Mouse (Mus musculus): ENCODE results near the gene Slc44a1. TPM values are rescaled to one million over a fixed set of nuclear protein-coding genes. Genes with fewer than 3 reads are reported as not detected.
A peak's percentile ranks its signal among the peaks of the same experiment; 100 is the strongest.

Gene Slc44a1
- total RNA-seq, 2 experiments from 2014 or later: 21.5 to 21.7 TPM

- peak; percentile 77; the same call in 1 of the 2 replicates for ATAC-seq (replicated peaks; ENCODE audit: low FRiP score, low TSS enrichment, poor library complexity, severe bottlenecking)
Observed at GRCm38 (mm10) chr4:53422799-53423198, 17.4 kb upstream of the Slc44a1 start.

- no peak for ATAC-seq (replicated peaks; ENCODE audit: low FRiP score, low TSS enrichment, poor library complexity, severe bottlenecking)
Observed at GRCm38 (mm10) chr4:53427120-53427519, 13.1 kb upstream of the Slc44a1 start.

- no peak for ATAC-seq (replicated peaks; ENCODE audit: low FRiP score, low TSS enrichment, poor library complexity, severe bottlenecking)
Observed at GRCm38 (mm10) chr4:53430522-53430921, 9.7 kb upstream of the Slc44a1 start.

- peak; percentile 98 for ATAC-seq (replicated peaks; ENCODE audit: low FRiP score, low TSS enrichment, poor library complexity, severe bottlenecking)
Observed at GRCm38 (mm10) chr4:53431585-53432234, 8.5 kb upstream of the Slc44a1 start.

- no peak for ATAC-seq (replicated peaks; ENCODE audit: low FRiP score, low TSS enrichment, poor library complexity, severe bottlenecking)
Observed at GRCm38 (mm10) chr4:53437110-53437755, 3.0 kb upstream of the Slc44a1 start.

- ATAC-seq (replicated peaks; ENCODE audit: low FRiP score, low TSS enrichment, poor library complexity, severe bottlenecking): no peak
Observed at GRCm38 (mm10) chr4:53438386-53438785, 1.8 kb upstream of the Slc44a1 start.

- ATAC-seq (replicated peaks; ENCODE audit: low FRiP score, low TSS enrichment, poor library complexity, severe bottlenecking): peak; percentile 31; the same call in 1 of the 2 replicates
Observed at GRCm38 (mm10) chr4:53438836-53439480, 1.3 kb upstream of the Slc44a1 start.

GRCm38 (mm10) chr4:53439636-53440009, 590 bp upstream of the Slc44a1 start:
- no peak for ATAC-seq (replicated peaks; ENCODE audit: low FRiP score, low TSS enrichment, poor library complexity, severe bottlenecking)

GRCm38 (mm10) chr4:53440816-53441571, 781 bp downstream of the Slc44a1 start:
- ATAC-seq (replicated peaks; ENCODE audit: low FRiP score, low TSS enrichment, poor library complexity, severe bottlenecking): peak; percentile 42

- ATAC-seq (replicated peaks; ENCODE audit: low FRiP score, low TSS enrichment, poor library complexity, severe bottlenecking): no peak
Observed at GRCm38 (mm10) chr4:53441683-53442082, 1.5 kb downstream of the Slc44a1 start.

GRCm38 (mm10) chr4:53446216-53446615, 6.0 kb downstream of the Slc44a1 start:
- ATAC-seq (replicated peaks; ENCODE audit: low FRiP score, low TSS enrichment, poor library complexity, severe bottlenecking): no peak

- ATAC-seq (replicated peaks; ENCODE audit: low FRiP score, low TSS enrichment, poor library complexity, severe bottlenecking): no peak
Observed at GRCm38 (mm10) chr4:53447773-53448172, 7.6 kb downstream of the Slc44a1 start.

GRCm38 (mm10) chr4:53450736-53451135, 10.5 kb downstream of the Slc44a1 start:
- ATAC-seq (replicated peaks; ENCODE audit: low FRiP score, low TSS enrichment, poor library complexity, severe bottlenecking): no peak

GRCm38 (mm10) chr4:53451887-53452286, 11.7 kb downstream of the Slc44a1 start:
- ATAC-seq (replicated peaks; ENCODE audit: low FRiP score, low TSS enrichment, poor library complexity, severe bottlenecking): peak; percentile 70

GRCm38 (mm10) chr4:53452457-53452856, 12.2 kb downstream of the Slc44a1 start:
- ATAC-seq (replicated peaks; ENCODE audit: low FRiP score, low TSS enrichment, poor library complexity, severe bottlenecking): no peak

GRCm38 (mm10) chr4:53452976-53453889, 13.0 kb downstream of the Slc44a1 start:
- no peak for ATAC-seq (replicated peaks; ENCODE audit: low FRiP score, low TSS enrichment, poor library complexity, severe bottlenecking)

- no peak for ATAC-seq (replicated peaks; ENCODE audit: low FRiP score, low TSS enrichment, poor library complexity, severe bottlenecking)
Observed at GRCm38 (mm10) chr4:53455885-53456284, 15.7 kb downstream of the Slc44a1 start.

GRCm38 (mm10) chr4:53456570-53456969, 16.4 kb downstream of the Slc44a1 start:
- peak; percentile 56; the same call in 1 of the 2 replicates for ATAC-seq (replicated peaks; ENCODE audit: low FRiP score, low TSS enrichment, poor library complexity, severe bottlenecking)

- no peak for ATAC-seq (replicated peaks; ENCODE audit: low FRiP score, low TSS enrichment, poor library complexity, severe bottlenecking)
Observed at GRCm38 (mm10) chr4:53458503-53458902, 18.3 kb downstream of the Slc44a1 start.

All from megakaryocyte-erythroid progenitor cell, adult 5-6 weeks (primary cell).